Mouse (Mus musculus) hindbrain, embryonic 15.5 days (tissue): ENCODE measurements around the gene Vps52. TPM values are rescaled to one million over a fixed set of nuclear protein-coding genes. Genes with fewer than 3 reads are reported as not detected.
"Not testable (repeated sequence)": the region's sequence is repeated elsewhere in the genome, so short reads cannot be mapped to it uniquely, and the experiment has no call there.

Experiments
- ATAC-seq: fragments of 200-750 bp; cut with Nextera tagmentation; 2 replicates; pipeline ENCODE4 v1.8.0; 2017; ENCODE audit warnings: low read depth, moderate number of reproducible peaks, moderate TSS enrichment; ENCODE audit not compliant: low FRiP score
- H3K27ac ChIP-seq: fragments of 300-500 bp; sonication (generic); replicated peaks from 2 replicates; pipeline ENCODE4 v1.5.1; 2015; ENCODE audit warnings: mild to moderate bottlenecking, inconsistent platforms
- H3K27me3 ChIP-seq: fragments of 300-500 bp; sonication (generic); 2 replicates; pipeline ENCODE4 v1.6.1; 2015; ENCODE audit warnings: control low read depth, inconsistent platforms
- H3K36me3 ChIP-seq: fragments of 300-500 bp; sonication (generic); 2 replicates; pipeline ENCODE4 v1.6.1; 2015; ENCODE audit warnings: control low read depth, inconsistent platforms
- H3K4me1 ChIP-seq: fragments of 300-500 bp; sonication (generic); replicated peaks from 2 replicates; pipeline ENCODE4 v1.6.1; 2015; ENCODE audit warnings: control low read depth, inconsistent platforms
- H3K4me2 ChIP-seq: fragments of 300-500 bp; sonication (generic); 2 replicates; pipeline ENCODE4 v1.6.1; 2015; ENCODE audit warnings: moderate library complexity, mild to moderate bottlenecking, inconsistent platforms
- H3K4me3 ChIP-seq: fragments of 300-500 bp; sonication (generic); 2 replicates; pipeline ENCODE4 v1.5.1; 2015; ENCODE audit warnings: mild to moderate bottlenecking, inconsistent platforms
- H3K9ac ChIP-seq: fragments of 300-500 bp; sonication (generic); 2 replicates; pipeline ENCODE4 v1.6.1; 2015; ENCODE audit warnings: inconsistent platforms
- H3K9me3 ChIP-seq: fragments of 300-500 bp; sonication (generic); 2 replicates; pipeline ENCODE4 v1.6.1; 2016; ENCODE audit warnings: control low read depth, inconsistent platforms
- WGBS: fragments of 180-500 bp; shearing (Covaris S2); methylation state at CpG from one replicate; pipeline ENCODE4 v1.1.7; 2015; 5-methylcytosine and 5-hydroxymethylcytosine counted together
- polyA plus RNA-seq: library from polyadenylated mRNA; unstranded; fragments of >200 nt; fragmentation: Nextera tagmentation; extraction: Ambion mirVana; gene quantifications from 2 replicates; pipeline ENCODE4 v1.2.1, GENCODE M21; 2015

Gene Vps52
- polyA plus RNA-seq, 1 experiment from 2014 or later, result 74.8 TPM

- Histone ChIP-seq H3K4me3 (0 out of 2 replicates have a peak overlapping the region, but pooled peaks have one; percentile 66), H3K4me1 (peaks cover 27% of the 10 kb centered on the region), H3K27ac (peak overlapping the region; percentile 93), H3K9me3 (no peaks in the 10 kb centered on the region), H3K4me2 (peak overlapping the region; percentile 70), H3K36me3 (no peaks in the 10 kb centered on the region), H3K27me3 (peaks cover 45% of the 10 kb centered on the region), H3K9ac (0 out of 2 replicates have a peak overlapping the region, but pooled peaks have one; percentile 18)
- peak; percentile 11; the same call in 1 of the 2 replicates for ATAC-seq
- 80% methylated on average over 19 of the region's 19 CpGs for WGBS
Measured at GRCm38 (mm10) chr17:33980181-33981035, 24.8 kb downstream of the Vps52 start.

- peak; percentile 96 for ATAC-seq
- Histone ChIP-seq H3K9ac (peak overlapping the region; percentile 68), H3K4me3 (peak overlapping the region; percentile 66), H3K27me3 (peaks cover 36% of the 10 kb centered on the region), H3K27ac (peak overlapping the region; percentile 93), H3K4me2 (peak overlapping the region; percentile 70), H3K4me1 (peaks cover 27% of the 10 kb centered on the region)
- not testable (repeated sequence) for H3K36me3 ChIP-seq, H3K9me3 ChIP-seq
- 1% methylated on average over 27 of the region's 27 CpGs for WGBS
Measured at GRCm38 (mm10) chr17:33981192-33981909, 25.7 kb downstream of the Vps52 start.

GRCm38 (mm10) chr17:33982136-33982535, 26.5 kb downstream of the Vps52 start:
- not testable (repeated sequence) for H3K9me3 ChIP-seq, ATAC-seq, H3K36me3 ChIP-seq
- Histone ChIP-seq H3K27ac (peak overlapping the region; percentile 93), H3K4me1 (peaks cover 27% of the 10 kb centered on the region), H3K27me3 (peaks cover 28% of the 10 kb centered on the region), H3K4me2 (peak overlapping the region; percentile 70), H3K4me3 (peak overlapping the region; percentile 66), H3K9ac (peak overlapping the region; percentile 68; the same call in 1 of the 2 replicates)
- 9% methylated on average over 8 of the region's 8 CpGs for WGBS

GRCm38 (mm10) chr17:33991788-33992664, 36.4 kb downstream of the Vps52 start:
- 30% methylated on average over 10 of the region's 10 CpGs for WGBS
- Histone ChIP-seq H3K4me1 (no peaks in the 10 kb centered on the region), H3K4me3 (no peak overlapping the region), H3K4me2 (0 out of 2 replicates have a peak overlapping the region, but pooled peaks have one; percentile 9), H3K27me3 (no peaks in the 10 kb centered on the region), H3K9me3 (no peaks in the 10 kb centered on the region), H3K9ac (0 out of 2 replicates have a peak overlapping the region, but pooled peaks have one; percentile 6), H3K27ac (no peak overlapping the region), H3K36me3 (no peaks in the 10 kb centered on the region)
- peak; percentile 48; the same call in 1 of the 2 replicates for ATAC-seq

- H3K9ac ChIP-seq, result no peak overlapping the region
- WGBS, result 88% methylated on average over 8 of the region's 8 CpGs
- H3K36me3 ChIP-seq, result no peaks in the 10 kb centered on the region
- H3K4me2 ChIP-seq, result no peak overlapping the region
- H3K27ac ChIP-seq, result no peak overlapping the region
- peaks cover 9% of the 10 kb centered on the region for H3K4me1 ChIP-seq
- no peak overlapping the region for H3K4me3 ChIP-seq
- H3K9me3 ChIP-seq, result no peaks in the 10 kb centered on the region
- peaks cover 11% of the 10 kb centered on the region; the same call in 1 of the 2 replicates for H3K27me3 ChIP-seq
- no peak for ATAC-seq
Measured at GRCm38 (mm10) chr17:33994959-33995358, 39.3 kb downstream of the Vps52 start.

GRCm38 (mm10) chr17:33995651-33996050, 40.0 kb downstream of the Vps52 start:
- H3K36me3 ChIP-seq, result no peaks in the 10 kb centered on the region
- 70% methylated on average over 3 of the region's 3 CpGs for WGBS
- peaks cover 15% of the 10 kb centered on the region for H3K27me3 ChIP-seq
- no peaks in the 10 kb centered on the region for H3K9me3 ChIP-seq
- H3K4me3 ChIP-seq, result no peak overlapping the region
- no peak for ATAC-seq
- H3K27ac ChIP-seq, result no peak overlapping the region
- no peak overlapping the region for H3K9ac ChIP-seq
- H3K4me1 ChIP-seq, result peaks cover 13% of the 10 kb centered on the region
- H3K4me2 ChIP-seq, result no peak overlapping the region

- not testable (repeated sequence) for ATAC-seq, H3K36me3 ChIP-seq, H3K4me2 ChIP-seq, H3K27ac ChIP-seq, H3K9ac ChIP-seq, H3K4me3 ChIP-seq, H3K9me3 ChIP-seq
- Histone ChIP-seq H3K4me1 (peaks cover 13% of the 10 kb centered on the region), H3K27me3 (peaks cover 28% of the 10 kb centered on the region)
- 98% methylated on average over 2 of the region's 2 CpGs for WGBS
Measured at GRCm38 (mm10) chr17:33997025-33997424, 41.4 kb downstream of the Vps52 start.

GRCm38 (mm10) chr17:33998697-33999096, 43.1 kb downstream of the Vps52 start:
- peaks cover 29% of the 10 kb centered on the region for H3K27me3 ChIP-seq
- WGBS, result 67% methylated on average over 5 of the region's 5 CpGs
- H3K4me1 ChIP-seq, result peaks cover 13% of the 10 kb centered on the region
- ATAC-seq, H3K9ac ChIP-seq, H3K36me3 ChIP-seq, H3K27ac ChIP-seq, H3K4me2 ChIP-seq, H3K9me3 ChIP-seq, H3K4me3 ChIP-seq: not testable (repeated sequence)

- peak overlapping the region; percentile 45 for H3K4me3 ChIP-seq
- no peaks in the 10 kb centered on the region for H3K9me3 ChIP-seq
- H3K4me2 ChIP-seq, result peak overlapping the region; percentile 89
- peak overlapping the region; percentile 33 for H3K9ac ChIP-seq
- no peak overlapping the region for H3K27ac ChIP-seq
- H3K36me3 ChIP-seq, result no peaks in the 10 kb centered on the region
- peaks cover 29% of the 10 kb centered on the region for H3K27me3 ChIP-seq
- peak; percentile 30; the same call in 1 of the 2 replicates for ATAC-seq
- peaks cover 13% of the 10 kb centered on the region for H3K4me1 ChIP-seq
- 2% methylated on average over 87 of the region's 87 CpGs for WGBS
Measured at GRCm38 (mm10) chr17:33999341-34000149, 43.9 kb downstream of the Vps52 start.

GRCm38 (mm10) chr17:34000150-34000537, 44.5 kb downstream of the Vps52 start, which contains the start of gene H2-K1:
Gene H2-K1 (minus strand): TSS chr17:34000347.
- H3K27me3 ChIP-seq, result peaks cover 29% of the 10 kb centered on the region
- H3K36me3 ChIP-seq, result no peaks in the 10 kb centered on the region
- WGBS, result under 1% methylated on average over 30 of the region's 30 CpGs
- H3K27ac ChIP-seq, result no peak within 1 kb of the TSS
- ATAC-seq, result peak; percentile 81; the same call in 1 of the 2 replicates
- H3K9ac ChIP-seq, result peak within 1 kb of the TSS; percentile 33
- H3K9me3 ChIP-seq, result no peaks in the 10 kb centered on the region
- H3K4me1 ChIP-seq, result peaks cover 13% of the 10 kb centered on the region
- peak within 1 kb of the TSS; percentile 45 for H3K4me3 ChIP-seq
- H3K4me2 ChIP-seq, result peak within 1 kb of the TSS; percentile 89
